Comparison of ENCODE assay signal across 18 mouse cellular contexts in genomic region chr2:71418760-71419280, GRCm38 (mm10). TPM values are rescaled to one million over a fixed set of nuclear protein-coding genes. Genes with fewer than 3 reads are reported as not detected.
DNase-seq lines count a peak whose midpoint lies in the region; ATAC-seq and TF ChIP-seq lines count a peak whose summit lies in the region.
"Had no signal": no experiment of that assay in that cellular context is flagged by ENCODE, and none has a peak within 500 bp of the region (broad histone marks: within the 10 kb centered on the region; RNA-seq: fewer than 3 reads in every experiment).

No protein-coding gene starts in this region.

- 21% methylated on average over 3 of the region's 3 CpGs for WGBS in forebrain, embryonic 11.5 days
- 14% methylated on average over 3 of the region's 3 CpGs for WGBS in forebrain, postnatal 0 days
- 6% methylated on average over 3 of the region's 3 CpGs for WGBS in forebrain, embryonic 13.5 days
- 6% methylated on average over 3 of the region's 3 CpGs for WGBS in forebrain, embryonic 15.5 days

- intact Hi-C loops in gastrocnemius, postnatal 36 days (cut with DNase I) = no loop called here
- intact Hi-C loops in heart, postnatal 36 days (cut with DNase I) = no loop called here

- no peak overlapping the region for H3K4me3 ChIP-seq in forebrain, embryonic 11.5 days (ENCODE audit: low read depth, low read length)
- no peak overlapping the region for H3K4me3 ChIP-seq in forebrain, postnatal 0 days (ENCODE audit: low read depth, low read length)
- H3K4me3 ChIP-seq in forebrain, embryonic 13.5 days = no peak overlapping the region
- H3K4me3 ChIP-seq in forebrain, embryonic 15.5 days = no peak overlapping the region
- H3K4me3 ChIP-seq: embryonic facial prominence, embryonic 10.5 days; embryonic facial prominence, embryonic 12.5 days had no signal

- no peak overlapping the region for H3K9ac ChIP-seq in forebrain, embryonic 11.5 days (ENCODE audit: low read length)
- no peak overlapping the region for H3K9ac ChIP-seq in forebrain, postnatal 0 days
- H3K9ac ChIP-seq in forebrain, embryonic 13.5 days = no peak overlapping the region
- H3K9ac ChIP-seq in forebrain, embryonic 15.5 days (replicated peaks) = no peak overlapping the region
- H3K9ac ChIP-seq: embryonic facial prominence, embryonic 12.5 days had no signal

- DNase-seq in forebrain, embryonic 11.5 days (ENCODE audit: low spot score) = no peak
- DNase-seq in forebrain, postnatal 0 days = no peak
- peak; percentile 89 for DNase-seq in brain, embryonic 14.5 days (ENCODE audit: low read depth)
- DNase-seq in gastrocnemius, postnatal 36 days = no peak
- no peak for DNase-seq in heart, postnatal 36 days
- DNase-seq in thymus, postnatal 36 days = no peak
- DNase-seq: adrenal gland, adult 2 months; adrenal gland, postnatal 10 days; adrenal gland, postnatal 25 days; cerebellum, adult 11-12 months; cerebellum, adult 2 months; cerebellum, adult 9-10 months; cerebellum, postnatal 10 days; cerebellum, postnatal 25 days had no signal

- H3K4me1 ChIP-seq in forebrain, embryonic 11.5 days (replicated peaks; ENCODE audit: control insufficient read depth, insufficient read depth, low read length) = no peaks in the 10 kb centered on the region; the same call in 1 of the 2 replicates
- no peaks in the 10 kb centered on the region for H3K4me1 ChIP-seq in forebrain, postnatal 0 days (ENCODE audit: insufficient read depth)
- peaks cover 27% of the 10 kb centered on the region for H3K4me1 ChIP-seq in forebrain, embryonic 13.5 days
- peaks cover 15% of the 10 kb centered on the region for H3K4me1 ChIP-seq in forebrain, embryonic 15.5 days
- H3K4me1 ChIP-seq: embryonic facial prominence, embryonic 10.5 days; embryonic facial prominence, embryonic 12.5 days had no signal

- peaks cover 2% of the 10 kb centered on the region; the same call in 1 of the 2 replicates for H3K27me3 ChIP-seq in forebrain, embryonic 11.5 days (ENCODE audit: control insufficient read depth, insufficient read depth, low read length)
- no peaks in the 10 kb centered on the region for H3K27me3 ChIP-seq in forebrain, postnatal 0 days (ENCODE audit: insufficient read depth, low read length)
- H3K27me3 ChIP-seq in forebrain, embryonic 13.5 days = no peaks in the 10 kb centered on the region
- no peaks in the 10 kb centered on the region for H3K27me3 ChIP-seq in forebrain, embryonic 15.5 days
- H3K27me3 ChIP-seq: embryonic facial prominence, embryonic 12.5 days had no signal

- TF ChIP-seq CTCF in forebrain, postnatal 0 days (IDR thresholded peaks at IDR 0.05; ENCODE audit: low read depth) = no peak
- no peak for TF ChIP-seq CTCF in brain, embryonic 14.5 days (IDR thresholded peaks at IDR 0.05; ENCODE audit: borderline replicate concordance, extremely low read depth, insufficient read depth, insufficient read length)

- no peak overlapping the region for H3K27ac ChIP-seq in forebrain, embryonic 11.5 days (ENCODE audit: low read depth, low read length)
- no peak overlapping the region for H3K27ac ChIP-seq in forebrain, postnatal 0 days (ENCODE audit: low read depth, low read length)
- H3K27ac ChIP-seq in forebrain, embryonic 13.5 days = no peak overlapping the region
- H3K27ac ChIP-seq in forebrain, embryonic 15.5 days (replicated peaks) = no peak overlapping the region
- H3K27ac ChIP-seq: embryonic facial prominence, embryonic 10.5 days; embryonic facial prominence, embryonic 12.5 days had no signal

- no peak overlapping the region for H3K4me2 ChIP-seq in forebrain, embryonic 11.5 days (ENCODE audit: low read depth, low read length, severe bottlenecking)
- H3K4me2 ChIP-seq in forebrain, postnatal 0 days (ENCODE audit: low read depth) = no peak overlapping the region
- H3K4me2 ChIP-seq in forebrain, embryonic 13.5 days = no peak overlapping the region
- H3K4me2 ChIP-seq in forebrain, embryonic 15.5 days (replicated peaks) = no peak overlapping the region
- H3K4me2 ChIP-seq: embryonic facial prominence, embryonic 12.5 days had no signal

- H3K9me3 ChIP-seq in forebrain, embryonic 11.5 days (ENCODE audit: control insufficient read depth, low read length) = no peaks in the 10 kb centered on the region
- no peaks in the 10 kb centered on the region for H3K9me3 ChIP-seq in forebrain, postnatal 0 days (ENCODE audit: low read length)
- H3K9me3 ChIP-seq in forebrain, embryonic 13.5 days (replicated peaks) = no peaks in the 10 kb centered on the region
- H3K9me3 ChIP-seq in forebrain, embryonic 15.5 days = no peaks in the 10 kb centered on the region
- H3K9me3 ChIP-seq: embryonic facial prominence, embryonic 10.5 days; embryonic facial prominence, embryonic 12.5 days had no signal

- no peaks in the 10 kb centered on the region; the same call in 1 of the 2 replicates for H3K36me3 ChIP-seq in forebrain, embryonic 11.5 days (ENCODE audit: control insufficient read depth, insufficient read depth, low read length)
- H3K36me3 ChIP-seq in forebrain, postnatal 0 days (ENCODE audit: insufficient read depth) = peaks cover 5% of the 10 kb centered on the region; the same call in 1 of the 2 replicates
- peaks cover 12% of the 10 kb centered on the region for H3K36me3 ChIP-seq in forebrain, embryonic 13.5 days (ENCODE audit: poor library complexity, severe bottlenecking)
- peaks cover 5% of the 10 kb centered on the region; the same call in 1 of the 2 replicates for H3K36me3 ChIP-seq in forebrain, embryonic 15.5 days

- no peak for TF ChIP-seq POLR2A in brain, embryonic 14.5 days (IDR thresholded peaks at IDR 0.05; ENCODE audit: borderline replicate concordance, extremely low read depth, insufficient read depth, insufficient read length, poor library complexity, severe bottlenecking)

- peak; percentile 52 for ATAC-seq in forebrain, embryonic 11.5 days (replicated peaks; ENCODE audit: low FRiP score)
- ATAC-seq in forebrain, postnatal 0 days = no peak
- peak; percentile 58; the same call in 1 of the 2 replicates for ATAC-seq in forebrain, embryonic 13.5 days
- ATAC-seq in forebrain, embryonic 15.5 days (replicated peaks) = peak; percentile 51; the same call in 1 of the 2 replicates

RNA-seq across cellular contexts. Expression of gene Hat1, which starts 30.1 kb away (rescaled TPM):
- polyA plus RNA-seq in forebrain, embryonic 11.5 days (2014; fragmentation: Nextera tagmentation; extraction: Ambion mirVana) = 222 and 228 TPM in 2 replicates
- 24.2 and 27.1 TPM in 2 replicates for total RNA-seq in forebrain, postnatal 0 days (2014; rRNA removed)
- 34.5 and 37.1 TPM in 2 replicates for polyA plus RNA-seq in forebrain, postnatal 0 days (2015; fragmentation: Nextera tagmentation; extraction: Ambion mirVana)
- 35.6 and 50.3 TPM in 2 replicates for polyA plus RNA-seq in brain, embryonic 14.5 days (2012; rRNA removed)
- polyA plus RNA-seq in forebrain, embryonic 13.5 days (2015; fragmentation: Nextera tagmentation; extraction: Ambion mirVana) = 155 and 156 TPM in 2 replicates
- polyA plus RNA-seq in forebrain, embryonic 15.5 days (2015; fragmentation: Nextera tagmentation; extraction: Ambion mirVana) = 86.8 and 90.1 TPM in 2 replicates
- total RNA-seq in gastrocnemius, postnatal 36 days (2021) = 10 to 100 TPM; 16.0 to 17.0 TPM
- total RNA-seq in heart, postnatal 36 days (2021) = 10 to 100 TPM; 29.6 to 32.9 TPM

RNA-seq across cellular contexts. Expression of gene Metap1d, which starts 34.3 kb away (rescaled TPM):
- polyA plus RNA-seq in forebrain, embryonic 11.5 days (2014; fragmentation: Nextera tagmentation; extraction: Ambion mirVana) = 36.5 and 39.7 TPM in 2 replicates
- 16.6 and 19.4 TPM in 2 replicates for total RNA-seq in forebrain, postnatal 0 days (2014; rRNA removed)
- polyA plus RNA-seq in forebrain, postnatal 0 days (2015; fragmentation: Nextera tagmentation; extraction: Ambion mirVana) = 23.1 and 25.3 TPM in 2 replicates
- polyA plus RNA-seq in brain, embryonic 14.5 days (2012; rRNA removed) = 42.5 and 77.8 TPM in 2 replicates
- polyA plus RNA-seq in forebrain, embryonic 13.5 days (2015; fragmentation: Nextera tagmentation; extraction: Ambion mirVana) = 38.1 and 46.4 TPM in 2 replicates
- polyA plus RNA-seq in forebrain, embryonic 15.5 days (2015; fragmentation: Nextera tagmentation; extraction: Ambion mirVana) = 37.9 and 40.6 TPM in 2 replicates
- total RNA-seq in gastrocnemius, postnatal 36 days (2021) = 10 to 100 TPM; 27.3 to 29.6 TPM
- total RNA-seq in heart, postnatal 36 days (2021) = 10 to 100 TPM; 44.9 to 45.2 TPM

RNA-seq across cellular contexts. Expression of gene Slc25a12, which starts 51.3 kb away (rescaled TPM):
- 50.6 and 55.8 TPM in 2 replicates for polyA plus RNA-seq in forebrain, embryonic 11.5 days (2014; fragmentation: Nextera tagmentation; extraction: Ambion mirVana)
- 94.7 and 116 TPM in 2 replicates for total RNA-seq in forebrain, postnatal 0 days (2014; rRNA removed)
- 78.8 and 106 TPM in 2 replicates for polyA plus RNA-seq in forebrain, postnatal 0 days (2015; fragmentation: Nextera tagmentation; extraction: Ambion mirVana)
- polyA plus RNA-seq in brain, embryonic 14.5 days (2012; rRNA removed) = 65.5 and 73.7 TPM in 2 replicates
- 63.3 and 66.5 TPM in 2 replicates for polyA plus RNA-seq in forebrain, embryonic 13.5 days (2015; fragmentation: Nextera tagmentation; extraction: Ambion mirVana)
- 74.6 and 82.0 TPM in 2 replicates for polyA plus RNA-seq in forebrain, embryonic 15.5 days (2015; fragmentation: Nextera tagmentation; extraction: Ambion mirVana)
- 100 to 1,000 TPM; 386 to 403 TPM for total RNA-seq in gastrocnemius, postnatal 36 days (2021)
- 100 to 1,000 TPM; 252 to 275 TPM for total RNA-seq in heart, postnatal 36 days (2021)
